Mouse (Mus musculus): ENCODE results near the gene Prpf19.

- TF ChIP-seq CTCF (IDR thresholded peaks at IDR 0.05) (no peak), EP300 (IDR thresholded peaks at IDR 0.05) (peak; percentile 67)
Measured at GRCm38 (mm10) chr19:10909087-10909721, 14.2 kb downstream of the Prpf19 start.
